Mouse (Mus musculus): ENCODE measurements around the gene Cyp2j13.

DNA sequence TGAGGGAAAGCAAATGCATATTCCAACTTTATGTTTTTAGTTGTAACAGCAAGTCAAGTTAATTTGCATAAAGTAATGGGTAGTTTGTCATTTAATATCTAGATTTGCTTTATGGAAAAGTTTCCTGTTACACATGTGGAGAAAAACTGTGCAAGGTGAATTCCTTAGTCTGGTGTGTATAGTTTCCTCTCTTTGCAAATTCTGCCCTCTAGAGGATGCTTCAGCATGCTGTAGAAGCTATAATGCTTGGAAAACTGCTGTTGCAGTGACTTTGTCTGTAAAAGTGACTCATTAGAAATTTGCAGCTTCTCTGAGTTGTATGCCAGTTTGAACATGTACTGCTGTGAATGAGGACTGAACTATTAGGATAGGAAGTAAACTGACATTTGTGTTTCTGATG lies 54.5 kb downstream of the Cyp2j13 start:
- TF ChIP-seq CTCF (IDR thresholded peaks at IDR 0.05) (peak; percentile 62), EP300 (IDR thresholded peaks at IDR 0.05; ENCODE audit: insufficient read depth, low read depth, low read length) (no peak), POLR2A (IDR thresholded peaks at IDR 0.05; ENCODE audit: insufficient read depth, low read depth, low read length) (no peak)
